Comparison of ENCODE assay signal across 23 mouse cellular contexts in genomic region chr17:74564151-74564550, GRCm38 (mm10). TPM values are rescaled to one million over a fixed set of nuclear protein-coding genes. Genes with fewer than 3 reads are reported as not detected.
DNase-seq lines count a peak whose midpoint lies in the region; ATAC-seq and TF ChIP-seq lines count a peak whose summit lies in the region.
"Had no signal": no experiment of that assay in that cellular context is flagged by ENCODE, and none has a peak within 500 bp of the region (broad histone marks: within the 10 kb centered on the region; RNA-seq: fewer than 3 reads in every experiment).

No protein-coding gene starts in this region.

- no peak overlapping the region for H3K4me2 ChIP-seq in intestine, postnatal 0 days (replicated peaks; ENCODE audit: low read depth)
- no peak overlapping the region for H3K4me2 ChIP-seq in intestine, embryonic 16.5 days (ENCODE audit: low read depth, low read length)
- no peak overlapping the region for H3K4me2 ChIP-seq in kidney, embryonic 15.5 days
- H3K4me2 ChIP-seq in midbrain, embryonic 11.5 days = no peak overlapping the region
- H3K4me2 ChIP-seq in midbrain, postnatal 0 days (ENCODE audit: low read depth, low read length, poor library complexity, severe bottlenecking) = no peak overlapping the region
- H3K4me2 ChIP-seq: embryonic facial prominence, embryonic 12.5 days; embryonic facial prominence, embryonic 15.5 days; heart, embryonic 11.5 days; hindbrain, embryonic 12.5 days had no signal

- peak; percentile 17 to 29 for DNase-seq in kidney, adult 8-10 months
- DNase-seq in layer of hippocampus, adult 2 months (ENCODE audit: low spot score in 2 of 2) = no peak
- DNase-seq in layer of hippocampus, postnatal 14 days (ENCODE audit: low spot score in 2 of 2) = no peak
- DNase-seq in midbrain, embryonic 11.5 days (ENCODE audit: low spot score, missing footprints) = peak; percentile 47
- no peak for DNase-seq in midbrain, postnatal 0 days (ENCODE audit: low spot score)
- DNase-seq: adrenal gland, adult 2 months; adrenal gland, postnatal 14 days; cerebellum, adult 11 months; cerebellum, adult 2 months; cerebellum, adult 9-11 months; cerebellum, postnatal 25 days; forebrain, postnatal 0 days; gastrocnemius, adult 2 months; gastrocnemius, postnatal 14 days; heart, adult 11 months had no signal

- ATAC-seq in intestine, postnatal 0 days = no peak
- no peak for ATAC-seq in intestine, embryonic 16.5 days
- no peak for ATAC-seq in kidney, embryonic 15.5 days (replicated peaks; ENCODE audit: low FRiP score)
- ATAC-seq in midbrain, embryonic 11.5 days (ENCODE audit: low FRiP score) = no peak
- no peak for ATAC-seq in midbrain, postnatal 0 days (ENCODE audit: low FRiP score)
- ATAC-seq: forebrain, embryonic 14.5 days; forebrain, postnatal 0 days had no signal

- 0 out of 2 replicates have a peak, but pooled peaks have one; percentile 10 for TF ChIP-seq CTCF in intestine, postnatal 0 days (IDR thresholded peaks at IDR 0.05; ENCODE audit: low read depth)
- peak; percentile 48 for TF ChIP-seq CTCF in layer of hippocampus, adult 2 months (conservative IDR thresholded peaks at IDR 0.05)
- no peak for TF ChIP-seq CTCF in midbrain, postnatal 0 days (IDR thresholded peaks at IDR 0.05)

- H3K27ac ChIP-seq in intestine, postnatal 0 days (ENCODE audit: low read depth, low read length) = no peak overlapping the region
- no peak overlapping the region for H3K27ac ChIP-seq in intestine, embryonic 16.5 days (ENCODE audit: low read length)
- no peak overlapping the region for H3K27ac ChIP-seq in kidney, embryonic 15.5 days
- no peak overlapping the region for H3K27ac ChIP-seq in layer of hippocampus, adult 2 months
- H3K27ac ChIP-seq in midbrain, embryonic 11.5 days (ENCODE audit: low read depth, low read length) = no peak overlapping the region
- H3K27ac ChIP-seq in midbrain, postnatal 0 days (ENCODE audit: low read depth, low read length) = no peak overlapping the region
- H3K27ac ChIP-seq: embryonic facial prominence, embryonic 12.5 days; embryonic facial prominence, embryonic 15.5 days; gastrocnemius, adult 2 months; hindbrain, embryonic 12.5 days had no signal

- H3K4me3 ChIP-seq in intestine, postnatal 0 days (ENCODE audit: low read depth, low read length) = no peak overlapping the region
- H3K4me3 ChIP-seq in intestine, embryonic 16.5 days (ENCODE audit: low read length) = no peak overlapping the region
- no peak overlapping the region for H3K4me3 ChIP-seq in kidney, embryonic 15.5 days (replicated peaks)
- H3K4me3 ChIP-seq in layer of hippocampus, adult 2 months = no peak overlapping the region
- no peak overlapping the region for H3K4me3 ChIP-seq in midbrain, embryonic 11.5 days (ENCODE audit: low read depth, low read length)
- H3K4me3 ChIP-seq in midbrain, postnatal 0 days (ENCODE audit: low read depth, low read length) = no peak overlapping the region
- H3K4me3 ChIP-seq: embryonic facial prominence, embryonic 12.5 days; embryonic facial prominence, embryonic 15.5 days; gastrocnemius, adult 2 months; hindbrain, embryonic 12.5 days had no signal

- no peaks in the 10 kb centered on the region for H3K9me3 ChIP-seq in intestine, postnatal 0 days (ENCODE audit: control insufficient read depth)
- H3K9me3 ChIP-seq in intestine, embryonic 16.5 days (ENCODE audit: control insufficient read depth, low read length) = no peaks in the 10 kb centered on the region
- H3K9me3 ChIP-seq in kidney, embryonic 15.5 days (replicated peaks) = no peaks in the 10 kb centered on the region
- no peaks in the 10 kb centered on the region for H3K9me3 ChIP-seq in midbrain, embryonic 11.5 days (ENCODE audit: control insufficient read depth, low read length)
- no peaks in the 10 kb centered on the region for H3K9me3 ChIP-seq in midbrain, postnatal 0 days (ENCODE audit: low read length)
- H3K9me3 ChIP-seq: embryonic facial prominence, embryonic 12.5 days; embryonic facial prominence, embryonic 15.5 days; hindbrain, embryonic 12.5 days had no signal

- no peaks in the 10 kb centered on the region for H3K4me1 ChIP-seq in intestine, postnatal 0 days (replicated peaks; ENCODE audit: control insufficient read depth, insufficient read depth, low read length)
- 0 out of 2 replicates have a peak, but pooled peaks cover 3% of the 10 kb centered on the region for H3K4me1 ChIP-seq in intestine, embryonic 16.5 days (ENCODE audit: control insufficient read depth, insufficient read depth, low read length)
- no peaks in the 10 kb centered on the region for H3K4me1 ChIP-seq in kidney, embryonic 15.5 days
- no peaks in the 10 kb centered on the region for H3K4me1 ChIP-seq in midbrain, embryonic 11.5 days (ENCODE audit: control insufficient read depth, insufficient read depth, low read length)
- H3K4me1 ChIP-seq in midbrain, postnatal 0 days (ENCODE audit: insufficient read depth, low read length) = no peaks in the 10 kb centered on the region
- H3K4me1 ChIP-seq: embryonic facial prominence, embryonic 12.5 days; embryonic facial prominence, embryonic 15.5 days; hindbrain, embryonic 12.5 days had no signal

- H3K27me3 ChIP-seq in intestine, postnatal 0 days (replicated peaks; ENCODE audit: control insufficient read depth, insufficient read depth, low read length) = no peaks in the 10 kb centered on the region
- no peaks in the 10 kb centered on the region for H3K27me3 ChIP-seq in intestine, embryonic 16.5 days (replicated peaks; ENCODE audit: control insufficient read depth, insufficient read depth, low read length)
- H3K27me3 ChIP-seq in kidney, embryonic 15.5 days = no peaks in the 10 kb centered on the region
- H3K27me3 ChIP-seq in midbrain, embryonic 11.5 days (ENCODE audit: control insufficient read depth, insufficient read depth, low read length) = no peaks in the 10 kb centered on the region
- H3K27me3 ChIP-seq in midbrain, postnatal 0 days (ENCODE audit: insufficient read depth, low read length) = no peaks in the 10 kb centered on the region
- H3K27me3 ChIP-seq: embryonic facial prominence, embryonic 12.5 days; embryonic facial prominence, embryonic 15.5 days; hindbrain, embryonic 12.5 days had no signal

- H3K9ac ChIP-seq in intestine, postnatal 0 days (ENCODE audit: low read depth, low read length) = no peak overlapping the region
- no peak overlapping the region for H3K9ac ChIP-seq in intestine, embryonic 16.5 days (ENCODE audit: low read depth, low read length)
- H3K9ac ChIP-seq in kidney, embryonic 15.5 days = no peak overlapping the region
- no peak overlapping the region for H3K9ac ChIP-seq in midbrain, embryonic 11.5 days (ENCODE audit: low read length)
- H3K9ac ChIP-seq in midbrain, postnatal 0 days (replicated peaks; ENCODE audit: low read length, poor library complexity, severe bottlenecking) = no peak overlapping the region
- H3K9ac ChIP-seq: embryonic facial prominence, embryonic 12.5 days; embryonic facial prominence, embryonic 15.5 days; forebrain, postnatal 0 days; hindbrain, embryonic 12.5 days had no signal

- H3K36me3 ChIP-seq in intestine, postnatal 0 days (ENCODE audit: control insufficient read depth, insufficient read depth) = peaks cover 31% of the 10 kb centered on the region
- no peaks in the 10 kb centered on the region for H3K36me3 ChIP-seq in intestine, embryonic 16.5 days (ENCODE audit: control insufficient read depth, insufficient read depth, low read length)
- peaks cover 66% of the 10 kb centered on the region for H3K36me3 ChIP-seq in kidney, embryonic 15.5 days
- peaks cover 6% of the 10 kb centered on the region for H3K36me3 ChIP-seq in midbrain, embryonic 11.5 days (ENCODE audit: control insufficient read depth, insufficient read depth, low read length)
- peaks cover 21% of the 10 kb centered on the region for H3K36me3 ChIP-seq in midbrain, postnatal 0 days (ENCODE audit: insufficient read depth, low read length)

RNA-seq across cellular contexts. Expression of gene Birc6, which starts 36.1 kb away (rescaled TPM):
- polyA plus RNA-seq in intestine, postnatal 0 days (2015; fragmentation: Nextera tagmentation; extraction: Ambion mirVana) = 63.7 and 70.7 TPM in 2 replicates
- polyA plus RNA-seq in intestine, embryonic 16.5 days (2015; fragmentation: Nextera tagmentation; extraction: Ambion mirVana) = 51.2 and 55.0 TPM in 2 replicates
- polyA plus RNA-seq in kidney, embryonic 15.5 days (2015; fragmentation: Nextera tagmentation; extraction: Ambion mirVana) = 89.3 and 97.7 TPM in 2 replicates
- total RNA-seq in layer of hippocampus, adult 2 months (2021) = 100 to 1,000 TPM; 115 to 124 TPM
- total RNA-seq in layer of hippocampus, postnatal 14 days (2021) = 100 to 1,000 TPM; 144 to 150 TPM
- 83.5 and 91.6 TPM in 2 replicates for polyA plus RNA-seq in midbrain, embryonic 11.5 days (2014; fragmentation: Nextera tagmentation; extraction: Ambion mirVana)
- 136 and 144 TPM in 2 replicates for total RNA-seq in midbrain, postnatal 0 days (2014; rRNA removed)
- polyA plus RNA-seq in midbrain, postnatal 0 days (2015; fragmentation: Nextera tagmentation; extraction: Ambion mirVana) = 96.2 and 120 TPM in 2 replicates

Comparison
In these comparisons a context has a peak if more than half of its experiments do, and no peak if none do; other contexts are left out.
1. DNase-seq: peak in kidney, adult 8-10 months (2 of 2) and midbrain, embryonic 11.5 days (single experiment); none in layer of hippocampus, adult 2 months (0 of 2), layer of hippocampus, postnatal 14 days (0 of 2) and midbrain, postnatal 0 days (single experiment).